Mouse (Mus musculus): ENCODE results near the gene Plch1.

DNA sequence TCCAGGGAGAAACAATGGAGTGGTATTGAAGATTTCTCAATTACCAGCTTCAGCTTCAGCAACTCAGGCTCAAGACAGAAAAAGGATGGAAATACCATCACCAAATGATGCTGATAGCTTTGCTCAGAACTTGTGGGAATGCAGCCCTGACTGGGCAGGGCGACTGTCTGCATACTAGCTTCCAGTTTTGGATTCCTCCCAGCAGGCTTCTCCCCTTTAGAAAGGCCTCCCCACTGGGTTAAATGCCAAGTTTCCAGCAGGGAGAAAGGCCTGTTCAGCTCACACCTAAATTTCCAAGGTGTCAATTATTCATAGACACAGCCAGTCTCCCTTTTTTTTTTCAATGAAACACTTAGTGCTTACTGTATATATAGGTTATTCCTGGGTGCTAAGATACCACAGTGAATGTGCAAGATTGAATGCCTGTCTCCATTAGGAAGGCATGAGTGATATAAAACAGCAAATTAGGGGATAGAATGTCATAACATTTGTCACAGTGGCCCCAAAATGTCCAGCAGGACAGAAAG, 75.3 kb downstream of the Plch1 start:
- no peak for TF ChIP-seq CTCF (IDR thresholded peaks at IDR 0.05; ENCODE audit: low read depth, low read length)
- TF ChIP-seq GATA1 (IDR thresholded peaks at IDR 0.05; ENCODE audit: borderline replicate concordance, low read length), result no peak
- no peak for TF ChIP-seq TAL1 (conservative IDR thresholded peaks at IDR 0.05; ENCODE audit: low read depth, low read length)

All from G1E (cell line).